Mouse (Mus musculus): Measurements from ENCODE around the gene Nnmt. TPM values are rescaled to one million over a fixed set of nuclear protein-coding genes. Genes with fewer than 3 reads are reported as not detected.

Gene Nnmt
- polyA plus RNA-seq, 1 experiment from 2014 or later, result 5.3 TPM

GRCm38 (mm10) chr9:48600881-48601280 is 4.1 kb downstream of the Nnmt start:
- H3K4me1 ChIP-seq (replicated peaks; ENCODE audit: control insufficient read depth, insufficient read depth), result no peaks in the 10 kb centered on the region
- no peak overlapping the region for H3K4me3 ChIP-seq (ENCODE audit: low read depth, low read length)
- H3K27ac ChIP-seq (replicated peaks), result no peak overlapping the region
- no peaks in the 10 kb centered on the region for H3K36me3 ChIP-seq (ENCODE audit: control insufficient read depth, insufficient read depth, low read length)
- DNase-seq (ENCODE audit: low spot score) (no peak), ATAC-seq (ENCODE audit: low FRiP score, low TSS enrichment) (no peak)
- no peak overlapping the region for H3K4me2 ChIP-seq (replicated peaks; ENCODE audit: low read depth)
- TF ChIP-seq CTCF (IDR thresholded peaks at IDR 0.05; ENCODE audit: low read depth), result no peak
- TF ChIP-seq EP300 (optimal IDR thresholded peaks at IDR 0.05), result no peak
- 70% methylated on average over 9 of the region's 9 CpGs for WGBS
- H3K9ac ChIP-seq (ENCODE audit: low read length), result no peak overlapping the region
- H3K9me3 ChIP-seq (ENCODE audit: control insufficient read depth, low read length), result no peaks in the 10 kb centered on the region
- H3K27me3 ChIP-seq (ENCODE audit: control insufficient read depth, insufficient read depth, low read length), result no peaks in the 10 kb centered on the region

GRCm38 (mm10) chr9:48600066-48600465 is 4.9 kb downstream of the Nnmt start:
- Histone ChIP-seq H3K27me3 (ENCODE audit: control insufficient read depth, insufficient read depth, low read length) (no peaks in the 10 kb centered on the region), H3K4me3 (ENCODE audit: low read depth, low read length) (no peak overlapping the region), H3K9ac (ENCODE audit: low read length) (no peak overlapping the region), H3K27ac (replicated peaks) (no peak overlapping the region), H3K36me3 (ENCODE audit: control insufficient read depth, insufficient read depth, low read length) (no peaks in the 10 kb centered on the region), H3K4me2 (replicated peaks; ENCODE audit: low read depth) (no peak overlapping the region), H3K9me3 (ENCODE audit: control insufficient read depth, low read length) (no peaks in the 10 kb centered on the region), H3K4me1 (replicated peaks; ENCODE audit: control insufficient read depth, insufficient read depth) (no peaks in the 10 kb centered on the region)
- no peak for ATAC-seq (ENCODE audit: low FRiP score, low TSS enrichment)
- TF ChIP-seq CTCF (IDR thresholded peaks at IDR 0.05; ENCODE audit: low read depth) (no peak), EP300 (optimal IDR thresholded peaks at IDR 0.05) (no peak)
- WGBS, result 47% methylated on average over 2 of the region's 2 CpGs
- DNase-seq (ENCODE audit: low spot score), result no peak

- H3K4me3 ChIP-seq (ENCODE audit: low read depth, low read length), result no peak overlapping the region
- H3K9ac ChIP-seq (ENCODE audit: low read length), result no peak overlapping the region
- no peak for ATAC-seq (ENCODE audit: low FRiP score, low TSS enrichment)
- TF ChIP-seq CTCF (IDR thresholded peaks at IDR 0.05; ENCODE audit: low read depth) (no peak), EP300 (optimal IDR thresholded peaks at IDR 0.05) (no peak)
- no peak for DNase-seq (ENCODE audit: low spot score)
- H3K27ac ChIP-seq (replicated peaks), result no peak overlapping the region
- no peaks in the 10 kb centered on the region for H3K36me3 ChIP-seq (ENCODE audit: control insufficient read depth, insufficient read depth, low read length)
- no peaks in the 10 kb centered on the region for H3K27me3 ChIP-seq (ENCODE audit: control insufficient read depth, insufficient read depth, low read length)
- H3K9me3 ChIP-seq (ENCODE audit: control insufficient read depth, low read length), result no peaks in the 10 kb centered on the region
- H3K4me2 ChIP-seq (replicated peaks; ENCODE audit: low read depth), result no peak overlapping the region
- no peaks in the 10 kb centered on the region for H3K4me1 ChIP-seq (replicated peaks; ENCODE audit: control insufficient read depth, insufficient read depth)
- 76% methylated on average over 5 of the region's 5 CpGs for WGBS
Measured at GRCm38 (mm10) chr9:48597494-48597893, 7.5 kb downstream of the Nnmt start.

- H3K4me1 ChIP-seq (replicated peaks; ENCODE audit: control insufficient read depth, insufficient read depth), result no peaks in the 10 kb centered on the region
- DNase-seq (ENCODE audit: low spot score) (peak; percentile 21), ATAC-seq (ENCODE audit: low FRiP score, low TSS enrichment) (no peak)
- no peaks in the 10 kb centered on the region for H3K36me3 ChIP-seq (ENCODE audit: control insufficient read depth, insufficient read depth, low read length)
- H3K27me3 ChIP-seq (ENCODE audit: control insufficient read depth, insufficient read depth, low read length), result no peaks in the 10 kb centered on the region
- H3K9me3 ChIP-seq (ENCODE audit: control insufficient read depth, low read length), result no peaks in the 10 kb centered on the region
- no peak overlapping the region for H3K27ac ChIP-seq (replicated peaks)
- WGBS, result 55% methylated on average over 11 of the region's 11 CpGs
- H3K4me3 ChIP-seq (ENCODE audit: low read depth, low read length), result no peak overlapping the region
- no peak overlapping the region for H3K4me2 ChIP-seq (replicated peaks; ENCODE audit: low read depth)
- TF ChIP-seq EP300 (optimal IDR thresholded peaks at IDR 0.05), result no peak
- no peak for TF ChIP-seq CTCF (IDR thresholded peaks at IDR 0.05; ENCODE audit: low read depth)
- H3K9ac ChIP-seq (ENCODE audit: low read length), result no peak overlapping the region
Measured at GRCm38 (mm10) chr9:48596924-48597323, 8.0 kb downstream of the Nnmt start.

- Histone ChIP-seq H3K4me1 (replicated peaks; ENCODE audit: control insufficient read depth, insufficient read depth) (no peaks in the 10 kb centered on the region), H3K4me3 (ENCODE audit: low read depth, low read length) (no peak overlapping the region), H3K9me3 (ENCODE audit: control insufficient read depth, low read length) (no peaks in the 10 kb centered on the region), H3K4me2 (replicated peaks; ENCODE audit: low read depth) (no peak overlapping the region), H3K27ac (replicated peaks) (no peak overlapping the region), H3K27me3 (ENCODE audit: control insufficient read depth, insufficient read depth, low read length) (no peaks in the 10 kb centered on the region), H3K36me3 (ENCODE audit: control insufficient read depth, insufficient read depth, low read length) (no peaks in the 10 kb centered on the region), H3K9ac (ENCODE audit: low read length) (no peak overlapping the region)
- ATAC-seq (ENCODE audit: low FRiP score, low TSS enrichment) (no peak), DNase-seq (ENCODE audit: low spot score) (no peak)
- WGBS, result 57% methylated on average over 8 of the region's 8 CpGs
- no peak for TF ChIP-seq EP300 (optimal IDR thresholded peaks at IDR 0.05)
- peak; percentile 38 for TF ChIP-seq CTCF (IDR thresholded peaks at IDR 0.05; ENCODE audit: low read depth)
Measured at GRCm38 (mm10) chr9:48593915-48594314, 11.0 kb downstream of the Nnmt start.

- Histone ChIP-seq H3K9ac (ENCODE audit: low read length) (no peak overlapping the region), H3K9me3 (ENCODE audit: control insufficient read depth, low read length) (no peaks in the 10 kb centered on the region), H3K27me3 (ENCODE audit: control insufficient read depth, insufficient read depth, low read length) (no peaks in the 10 kb centered on the region), H3K4me3 (ENCODE audit: low read depth, low read length) (no peak overlapping the region), H3K4me1 (replicated peaks; ENCODE audit: control insufficient read depth, insufficient read depth) (no peaks in the 10 kb centered on the region), H3K4me2 (replicated peaks; ENCODE audit: low read depth) (no peak overlapping the region), H3K27ac (replicated peaks) (no peak overlapping the region), H3K36me3 (ENCODE audit: control insufficient read depth, insufficient read depth, low read length) (no peaks in the 10 kb centered on the region)
- ATAC-seq (ENCODE audit: low FRiP score, low TSS enrichment) (no peak), DNase-seq (ENCODE audit: low spot score) (no peak)
- TF ChIP-seq EP300 (optimal IDR thresholded peaks at IDR 0.05) (no peak), CTCF (IDR thresholded peaks at IDR 0.05; ENCODE audit: low read depth) (no peak)
- WGBS, result 69% methylated on average over 4 of the region's 4 CpGs
Measured at GRCm38 (mm10) chr9:48590606-48591005, 14.3 kb downstream of the Nnmt start.
